11 mouse cellular contexts compared by ENCODE assay signal in genomic region chr10:62883933-62884372, GRCm38 (mm10). TPM values are rescaled to one million over a fixed set of nuclear protein-coding genes. Genes with fewer than 3 reads are reported as not detected.
DNase-seq lines count a peak whose midpoint lies in the region; ATAC-seq and TF ChIP-seq lines count a peak whose summit lies in the region.
"Had no signal": no experiment of that assay in that cellular context is flagged by ENCODE, and none has a peak within 500 bp of the region (broad histone marks: within the 10 kb centered on the region; RNA-seq: fewer than 3 reads in every experiment).

No protein-coding gene starts in this region.

- no peak overlapping the region for H3K27ac ChIP-seq in heart, embryonic 16.5 days (ENCODE audit: low read length)
- no peak overlapping the region for H3K27ac ChIP-seq in neural tube, embryonic 12.5 days
- H3K27ac ChIP-seq in forebrain, postnatal 0 days (ENCODE audit: low read depth, low read length), result no peak overlapping the region
- no peak overlapping the region for H3K27ac ChIP-seq in neural tube, embryonic 13.5 days (replicated peaks)
- H3K27ac ChIP-seq: stomach, embryonic 15.5 days had no signal

- peaks cover 8% of the 10 kb centered on the region; the same call in 1 of the 2 replicates for H3K4me1 ChIP-seq in heart, embryonic 16.5 days (ENCODE audit: control insufficient read depth, insufficient read depth, low read length)
- H3K4me1 ChIP-seq in neural tube, embryonic 12.5 days, result peaks cover 22% of the 10 kb centered on the region
- H3K4me1 ChIP-seq in forebrain, postnatal 0 days (ENCODE audit: insufficient read depth), result peaks cover 4% of the 10 kb centered on the region; the same call in 1 of the 2 replicates
- peaks cover 28% of the 10 kb centered on the region for H3K4me1 ChIP-seq in neural tube, embryonic 13.5 days (replicated peaks)

- no peak for ATAC-seq in heart, embryonic 16.5 days (replicated peaks; ENCODE audit: extremely low read depth, insufficient read depth, low FRiP score)
- ATAC-seq in neural tube, embryonic 12.5 days (ENCODE audit: low FRiP score, low read depth), result no peak
- ATAC-seq in forebrain, postnatal 0 days, result 0 out of 2 replicates have a peak, but pooled peaks have one; percentile 50
- ATAC-seq in neural tube, embryonic 13.5 days (ENCODE audit: low read depth), result no peak
- ATAC-seq in frontal cortex, adult (ENCODE audit: low TSS enrichment), result no peak

- 0 out of 2 replicates have a peak overlapping the region, but pooled peaks have one; percentile 15 for H3K4me2 ChIP-seq in heart, embryonic 16.5 days (ENCODE audit: low read depth, low read length)
- peak overlapping the region; percentile 18; the same call in 1 of the 2 replicates for H3K4me2 ChIP-seq in neural tube, embryonic 12.5 days (replicated peaks)
- H3K4me2 ChIP-seq in forebrain, postnatal 0 days (ENCODE audit: low read depth), result no peak overlapping the region
- H3K4me2 ChIP-seq in neural tube, embryonic 13.5 days, result peak overlapping the region; percentile 20; the same call in 1 of the 2 replicates
- H3K4me2 ChIP-seq: stomach, embryonic 15.5 days had no signal

- intact Hi-C loops in heart, postnatal 25 days (cut with DNase I), result no loop called here

- H3K36me3 ChIP-seq in heart, embryonic 16.5 days (ENCODE audit: control insufficient read depth, insufficient read depth), result peaks cover 7% of the 10 kb centered on the region
- H3K36me3 ChIP-seq in neural tube, embryonic 12.5 days, result peaks cover 7% of the 10 kb centered on the region; the same call in 1 of the 2 replicates
- no peaks in the 10 kb centered on the region for H3K36me3 ChIP-seq in forebrain, postnatal 0 days (ENCODE audit: insufficient read depth)
- H3K36me3 ChIP-seq in neural tube, embryonic 13.5 days, result peaks cover 4% of the 10 kb centered on the region; the same call in 1 of the 2 replicates
- H3K36me3 ChIP-seq: stomach, embryonic 15.5 days had no signal

- no peaks in the 10 kb centered on the region for H3K9me3 ChIP-seq in heart, embryonic 16.5 days (replicated peaks; ENCODE audit: control insufficient read depth, low read length)
- H3K9me3 ChIP-seq in neural tube, embryonic 12.5 days, result no peaks in the 10 kb centered on the region
- H3K9me3 ChIP-seq in forebrain, postnatal 0 days (ENCODE audit: low read length), result no peaks in the 10 kb centered on the region
- no peaks in the 10 kb centered on the region for H3K9me3 ChIP-seq in neural tube, embryonic 13.5 days
- H3K9me3 ChIP-seq: stomach, embryonic 15.5 days had no signal

- no peak; the same call in 1 of the 2 replicates for TF ChIP-seq CTCF in forebrain, postnatal 0 days (IDR thresholded peaks at IDR 0.05; ENCODE audit: low read depth)

- 23% methylated on average over 9 of the region's 9 CpGs for WGBS in heart, embryonic 16.5 days
- WGBS in neural tube, embryonic 12.5 days, result 8% methylated on average over 9 of the region's 9 CpGs
- WGBS in forebrain, postnatal 0 days, result 8% methylated on average over 9 of the region's 9 CpGs
- WGBS in neural tube, embryonic 13.5 days, result 5% methylated on average over 9 of the region's 9 CpGs

- no peak overlapping the region for H3K4me3 ChIP-seq in heart, embryonic 16.5 days (ENCODE audit: low read length)
- no peak overlapping the region for H3K4me3 ChIP-seq in neural tube, embryonic 12.5 days
- H3K4me3 ChIP-seq in forebrain, postnatal 0 days (ENCODE audit: low read depth, low read length), result no peak overlapping the region
- H3K4me3 ChIP-seq in neural tube, embryonic 13.5 days, result no peak overlapping the region
- H3K4me3 ChIP-seq: erythroblast, embryonic 14.5 days; stomach, embryonic 15.5 days had no signal

- DNase-seq in heart, postnatal 25 days (ENCODE audit: low spot score), result no peak
- DNase-seq in neural tube, embryonic 10.5 days (ENCODE audit: extremely low spot score, low spot score), result no peak
- DNase-seq in forebrain, postnatal 0 days, result no peak
- DNase-seq in ovary, adult 18-20 months (ENCODE audit: low spot score), result no peak
- DNase-seq: kidney, adult 2 months had no signal

- H3K9ac ChIP-seq in heart, embryonic 16.5 days (ENCODE audit: low read length), result peak overlapping the region; percentile 25; the same call in 1 of the 2 replicates
- no peak overlapping the region for H3K9ac ChIP-seq in neural tube, embryonic 12.5 days
- no peak overlapping the region for H3K9ac ChIP-seq in forebrain, postnatal 0 days
- H3K9ac ChIP-seq in neural tube, embryonic 13.5 days, result no peak overlapping the region
- H3K9ac ChIP-seq: stomach, embryonic 15.5 days had no signal

- H3K27me3 ChIP-seq in heart, embryonic 16.5 days (ENCODE audit: control insufficient read depth, insufficient read depth, low read length), result no peaks in the 10 kb centered on the region
- no peaks in the 10 kb centered on the region; the same call in 1 of the 2 replicates for H3K27me3 ChIP-seq in neural tube, embryonic 12.5 days (replicated peaks)
- H3K27me3 ChIP-seq in forebrain, postnatal 0 days (ENCODE audit: insufficient read depth, low read length), result no peaks in the 10 kb centered on the region; the same call in 1 of the 2 replicates
- H3K27me3 ChIP-seq in neural tube, embryonic 13.5 days, result peaks cover 23% of the 10 kb centered on the region
- H3K27me3 ChIP-seq: stomach, embryonic 15.5 days had no signal

RNA-seq across cellular contexts. Expression of gene Tet1, which starts 24.8 kb away (rescaled TPM):
- polyA plus RNA-seq in heart, embryonic 16.5 days (2015; fragmentation: Nextera tagmentation; extraction: Ambion mirVana), result 22.7 and 26.9 TPM in 2 replicates
- total RNA-seq in heart, postnatal 25 days (2021), result 10 to 100 TPM; 11.0 to 12.7 TPM
- polyA plus RNA-seq in neural tube, embryonic 12.5 days (2016; fragmentation: Nextera tagmentation; extraction: Ambion mirVana), result 27.4 and 27.8 TPM in 2 replicates
- 26.2 and 32.7 TPM in 2 replicates for total RNA-seq in forebrain, postnatal 0 days (2014; rRNA removed)
- polyA plus RNA-seq in forebrain, postnatal 0 days (2015; fragmentation: Nextera tagmentation; extraction: Ambion mirVana), result 17.2 and 32.1 TPM in 2 replicates
- polyA plus RNA-seq in neural tube, embryonic 13.5 days (2015; fragmentation: Nextera tagmentation; extraction: Ambion mirVana), result 30.4 and 39.0 TPM in 2 replicates
- polyA plus RNA-seq: erythroblast, embryonic 14.5 days had no signal

RNA-seq across cellular contexts. Expression of gene Slc25a16, which starts 36.5 kb away (rescaled TPM):
- polyA plus RNA-seq in heart, embryonic 16.5 days (2015; fragmentation: Nextera tagmentation; extraction: Ambion mirVana), result 13.8 and 14.0 TPM in 2 replicates
- total RNA-seq in heart, postnatal 25 days (2021), result 10 to 100 TPM; 23.0 to 23.2 TPM
- 14.5 and 14.6 TPM in 2 replicates for polyA plus RNA-seq in neural tube, embryonic 12.5 days (2016; fragmentation: Nextera tagmentation; extraction: Ambion mirVana)
- 23.1 and 25.1 TPM in 2 replicates for total RNA-seq in forebrain, postnatal 0 days (2014; rRNA removed)
- polyA plus RNA-seq in forebrain, postnatal 0 days (2015; fragmentation: Nextera tagmentation; extraction: Ambion mirVana), result 10.4 and 15.1 TPM in 2 replicates
- 15.4 and 15.7 TPM in 2 replicates for polyA plus RNA-seq in neural tube, embryonic 13.5 days (2015; fragmentation: Nextera tagmentation; extraction: Ambion mirVana)
